Mouse (Mus musculus) layer of hippocampus, adult 11-12 months (tissue): ENCODE measurements around the gene Mbd3.

Source experiments
- DNase-seq: peaks from one replicate; pipeline ENCODE4 v3.0.0; 2022; ENCODE audit warnings: low spot score

Mbd3 gene

DNA sequence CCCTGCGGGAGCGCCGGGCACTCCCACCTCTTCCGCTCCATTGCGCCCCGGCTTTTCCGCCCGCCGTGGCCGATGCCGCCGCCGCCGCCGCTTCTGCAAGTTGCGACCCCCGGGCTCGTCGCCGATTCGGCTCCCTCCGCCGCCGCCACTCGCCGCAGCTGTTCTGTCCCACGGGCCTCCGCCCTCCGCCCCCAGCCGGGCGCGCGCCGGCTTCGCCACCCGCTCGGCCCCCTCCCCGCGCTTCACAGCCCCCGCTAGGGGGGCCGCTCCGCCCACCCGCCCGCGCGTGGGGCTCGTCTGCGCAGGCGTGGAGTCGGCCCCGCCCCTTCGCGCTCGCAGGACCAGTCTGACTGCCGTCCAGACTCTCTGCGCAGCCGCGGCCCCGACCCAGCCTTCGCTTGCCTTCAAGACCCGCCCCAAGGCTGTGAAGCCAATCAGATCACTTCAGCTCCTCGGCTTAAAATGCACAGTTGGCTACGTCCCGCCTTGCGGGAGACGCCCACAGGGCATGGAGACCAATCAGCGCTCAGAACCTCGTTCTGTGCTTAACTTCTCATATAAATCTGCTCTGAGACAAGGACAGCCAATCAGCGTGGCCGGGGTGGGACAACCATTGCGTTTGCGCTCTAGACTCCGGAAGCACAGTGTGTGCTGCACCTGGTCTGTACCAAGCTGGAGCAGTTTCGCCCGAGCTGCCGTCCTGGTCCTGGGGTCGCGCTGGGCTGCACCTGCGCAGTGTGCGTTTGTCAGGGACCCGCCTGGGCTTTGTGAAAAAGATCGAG, at the start of gene Mbd3:
Gene Mbd3 (minus strand): TSS at position 360 of the 782 bp plus-strand sequence.
- DNase-seq, result peak; percentile 100

DNA sequence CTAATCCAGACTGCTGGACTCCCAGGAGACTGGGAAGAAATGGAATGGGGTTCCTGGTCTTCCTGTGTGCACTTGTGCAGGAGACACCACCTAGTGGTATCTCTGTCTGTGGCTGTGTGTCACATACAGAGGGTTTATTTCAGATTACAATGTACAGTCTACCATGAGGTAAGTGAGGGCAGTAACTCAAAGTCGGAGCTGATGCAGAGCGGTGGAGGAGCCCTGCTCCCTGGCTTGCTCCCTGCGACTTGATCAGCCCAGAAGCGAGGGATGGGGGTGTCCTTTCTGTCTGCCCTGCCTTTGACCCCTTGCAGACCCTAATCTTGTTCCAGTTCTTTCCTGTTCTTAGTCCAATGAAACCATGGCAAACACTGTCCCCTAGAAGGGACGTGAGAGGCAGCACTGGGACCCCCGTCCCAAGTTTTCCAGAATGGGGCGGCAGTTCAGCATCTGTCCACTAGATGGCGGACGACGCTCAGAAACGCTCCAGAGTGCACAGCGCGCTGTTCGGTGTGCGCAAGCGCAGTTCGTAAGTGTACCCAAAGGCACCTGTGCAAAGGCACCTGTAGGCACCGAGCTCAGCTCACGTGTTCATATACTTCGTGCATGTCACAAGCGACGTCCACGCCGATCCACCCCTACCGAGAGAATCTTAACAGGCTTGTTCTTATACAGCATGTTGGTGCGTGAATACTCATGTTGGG, 46.7 kb upstream of the Mbd3 start:
- peak; percentile 78 for DNase-seq

DNA sequence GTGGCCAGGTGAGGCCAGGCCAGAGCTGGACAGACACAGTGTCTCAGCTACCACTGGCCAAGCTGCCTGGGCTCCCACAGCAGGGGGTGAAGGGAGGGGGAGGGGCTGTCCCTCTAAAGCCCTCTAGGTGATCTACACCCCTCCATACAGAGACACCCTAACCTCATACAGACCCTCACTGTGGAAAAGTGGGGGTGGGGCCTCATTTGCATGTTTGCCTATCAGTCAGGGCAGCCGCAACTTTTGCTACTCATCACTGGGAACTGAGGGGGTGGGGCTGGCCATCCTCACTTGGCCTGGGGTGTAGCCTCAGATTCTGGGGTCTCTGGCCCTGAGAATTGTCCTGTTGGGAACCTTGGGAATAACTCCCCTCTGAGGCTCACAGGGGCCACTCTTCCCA, 45.7 kb upstream of the Mbd3 start:
- no peak for DNase-seq

GRCm38 (mm10) chr10:80444339-80445045, 45.1 kb upstream of the Mbd3 start:
- DNase-seq, result no peak

DNA sequence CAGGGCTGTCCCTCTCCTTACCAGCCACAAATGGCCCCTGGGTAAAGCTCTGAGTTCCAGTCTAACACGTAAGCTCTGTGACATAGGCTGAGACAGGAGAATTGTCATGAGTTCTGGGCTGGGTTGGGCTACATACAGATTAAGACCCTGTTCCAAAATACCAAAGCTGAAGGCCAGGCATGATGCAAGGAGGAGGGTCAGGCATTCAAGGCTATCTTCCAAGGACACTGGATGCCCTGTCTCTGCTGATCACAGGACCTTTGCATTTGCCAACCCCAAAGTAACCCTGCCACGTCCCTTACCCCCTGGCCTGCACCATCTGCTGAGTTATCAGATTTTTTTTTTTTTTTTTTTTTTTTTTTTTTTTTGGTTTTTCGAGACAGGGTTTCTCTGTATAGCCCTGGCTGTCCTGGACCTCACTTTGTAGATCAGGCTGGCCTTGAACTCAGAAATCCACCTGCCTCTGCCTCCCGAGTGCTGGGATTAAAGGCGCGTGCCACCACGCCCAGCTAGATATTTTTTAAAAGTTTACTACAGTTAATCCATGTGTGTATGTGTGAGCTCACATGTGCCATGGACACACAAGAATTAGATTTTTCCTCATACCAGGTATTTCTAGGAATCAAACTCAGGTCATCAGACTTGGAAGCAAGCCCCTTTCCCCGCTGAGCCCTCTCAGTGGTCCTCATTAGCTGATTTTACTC, 44.4 kb upstream of the Mbd3 start:
- DNase-seq, result no peak

DNA sequence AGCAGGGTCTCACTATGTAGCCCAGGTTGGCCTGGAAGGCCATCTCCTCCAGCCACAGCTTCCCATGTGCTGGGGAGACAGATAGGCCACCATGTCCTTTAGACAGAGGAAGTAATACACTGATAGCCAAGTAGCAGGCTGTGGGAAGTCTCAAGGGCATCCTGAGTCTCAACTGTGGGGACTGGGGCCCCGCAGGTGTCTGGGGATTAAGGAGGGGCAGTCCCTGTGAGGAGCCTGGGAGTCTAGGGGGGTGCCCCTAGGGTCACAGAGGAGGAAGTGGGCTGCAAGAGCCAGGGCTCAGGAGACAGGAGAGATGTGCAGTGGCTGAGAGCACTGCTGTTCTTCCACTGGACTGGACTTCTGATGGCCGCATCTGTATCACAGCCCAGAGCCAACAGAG, 43.6 kb upstream of the Mbd3 start:
- DNase-seq, result no peak

DNA sequence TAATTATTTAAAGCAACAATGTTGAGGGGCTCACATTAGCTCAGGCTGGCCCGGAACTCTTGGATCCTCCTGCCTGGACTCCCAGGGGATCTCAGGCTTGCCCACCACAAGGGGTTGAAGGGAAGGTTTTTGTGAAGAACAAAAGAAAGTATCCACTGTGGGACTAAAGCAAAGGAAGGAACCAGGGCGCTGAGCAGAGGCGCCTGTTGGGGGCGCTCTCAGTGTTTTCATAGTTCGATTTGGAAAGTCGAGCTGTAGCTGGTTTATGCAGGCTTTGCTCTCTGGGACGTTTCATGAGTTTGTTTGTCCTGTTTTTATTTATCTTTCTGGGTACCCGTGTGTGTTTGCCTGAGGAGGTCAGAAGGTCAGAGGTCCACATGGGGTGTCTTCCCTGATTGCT, 42.2 kb upstream of the Mbd3 start:
- no peak for DNase-seq

- no peak for DNase-seq
Measured at GRCm38 (mm10) chr10:80440031-80440430, 40.7 kb upstream of the Mbd3 start.

DNA sequence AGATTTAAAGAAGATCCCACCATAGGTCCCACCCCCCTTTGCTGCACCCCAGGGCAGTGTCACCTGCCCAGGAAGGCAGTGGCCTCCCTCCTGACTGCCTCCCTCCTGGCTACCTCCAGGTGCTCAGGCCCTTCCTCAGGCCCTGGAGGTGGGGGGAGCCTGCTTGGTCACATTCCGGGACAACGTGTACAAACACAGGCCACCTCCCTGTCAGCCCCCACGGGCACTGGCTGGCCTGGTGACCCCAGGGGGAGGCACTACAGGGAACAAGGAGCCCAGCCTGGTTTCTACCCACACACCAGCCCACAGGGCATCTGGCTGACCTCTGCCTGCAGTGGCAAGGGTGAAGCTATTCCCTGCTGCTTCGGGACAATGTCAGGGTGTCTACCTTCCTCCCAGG, 38.6 kb upstream of the Mbd3 start:
- no peak for DNase-seq

GRCm38 (mm10) chr10:80436276-80436675, 36.9 kb upstream of the Mbd3 start:
- DNase-seq, result no peak

DNA sequence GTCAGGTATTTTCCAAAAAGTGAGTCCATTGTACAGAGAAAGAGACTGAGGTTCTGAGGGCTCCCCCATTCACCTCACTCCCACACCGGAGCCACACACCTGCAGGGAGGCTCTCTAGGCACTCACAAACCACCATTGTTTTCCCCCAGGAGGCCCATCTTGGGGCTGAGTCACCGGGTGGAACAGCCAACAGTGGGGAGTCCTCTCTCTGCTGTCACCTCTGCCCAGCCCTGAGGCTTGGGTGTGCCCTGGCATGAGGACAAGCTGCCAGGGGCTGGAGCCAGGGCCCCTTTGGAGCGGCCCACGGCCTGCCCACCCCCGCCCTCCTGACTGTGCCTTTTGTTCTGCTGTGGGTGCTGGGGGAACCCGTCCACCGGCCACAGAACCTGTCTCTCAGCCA, 36.4 kb upstream of the Mbd3 start:
- DNase-seq, result no peak

DNA sequence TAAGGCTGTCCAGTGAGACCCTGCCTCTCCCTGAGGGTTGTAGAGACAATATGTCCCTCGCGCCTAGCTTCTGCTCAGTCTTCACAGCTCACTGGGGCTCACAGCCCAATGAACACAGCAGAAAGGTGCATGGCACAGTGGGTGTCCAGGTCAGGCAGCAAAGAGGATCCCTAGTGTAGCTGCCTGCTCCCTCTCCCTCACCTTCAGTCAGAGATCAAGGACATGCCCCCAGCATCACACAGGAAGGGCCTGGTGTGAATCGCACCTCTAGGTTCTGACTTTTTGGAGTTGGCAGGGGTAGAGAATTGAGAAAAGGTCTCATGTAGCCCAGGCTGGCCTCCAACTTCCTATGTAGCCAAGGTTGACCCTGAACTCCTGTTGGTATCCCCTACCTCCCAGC, 35.5 kb upstream of the Mbd3 start:
- no peak for DNase-seq

DNA sequence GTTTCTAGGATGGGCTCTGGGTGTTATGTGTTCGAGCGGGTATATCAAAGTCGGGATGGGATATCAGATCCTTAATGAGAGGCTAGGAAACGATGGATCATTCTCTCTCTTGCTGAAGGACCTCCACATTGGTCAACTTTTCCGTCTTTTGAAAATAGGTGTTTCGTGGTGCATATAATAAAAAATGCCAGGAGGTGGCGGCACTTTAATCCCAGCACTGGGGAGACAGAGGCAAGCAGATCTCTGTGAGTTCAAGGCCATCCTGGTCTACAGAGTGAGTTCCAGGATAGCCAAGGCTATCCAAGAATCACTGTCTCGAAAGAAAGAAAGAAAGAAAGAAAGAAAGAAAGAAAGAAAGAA, 34.9 kb upstream of the Mbd3 start:
- DNase-seq, result no peak

GRCm38 (mm10) chr10:80433513-80434232, 34.3 kb upstream of the Mbd3 start, which contains the start of gene Tcf3:
TSS of gene Tcf3 (minus strand) at chr10:80433647.
- peak; percentile 97 for DNase-seq

GRCm38 (mm10) chr10:80432936-80433512, 33.7 kb upstream of the Mbd3 start:
- peak; percentile 49 for DNase-seq

- DNase-seq, result no peak
Measured at GRCm38 (mm10) chr10:80432387-80432785, 33.0 kb upstream of the Mbd3 start.

DNA sequence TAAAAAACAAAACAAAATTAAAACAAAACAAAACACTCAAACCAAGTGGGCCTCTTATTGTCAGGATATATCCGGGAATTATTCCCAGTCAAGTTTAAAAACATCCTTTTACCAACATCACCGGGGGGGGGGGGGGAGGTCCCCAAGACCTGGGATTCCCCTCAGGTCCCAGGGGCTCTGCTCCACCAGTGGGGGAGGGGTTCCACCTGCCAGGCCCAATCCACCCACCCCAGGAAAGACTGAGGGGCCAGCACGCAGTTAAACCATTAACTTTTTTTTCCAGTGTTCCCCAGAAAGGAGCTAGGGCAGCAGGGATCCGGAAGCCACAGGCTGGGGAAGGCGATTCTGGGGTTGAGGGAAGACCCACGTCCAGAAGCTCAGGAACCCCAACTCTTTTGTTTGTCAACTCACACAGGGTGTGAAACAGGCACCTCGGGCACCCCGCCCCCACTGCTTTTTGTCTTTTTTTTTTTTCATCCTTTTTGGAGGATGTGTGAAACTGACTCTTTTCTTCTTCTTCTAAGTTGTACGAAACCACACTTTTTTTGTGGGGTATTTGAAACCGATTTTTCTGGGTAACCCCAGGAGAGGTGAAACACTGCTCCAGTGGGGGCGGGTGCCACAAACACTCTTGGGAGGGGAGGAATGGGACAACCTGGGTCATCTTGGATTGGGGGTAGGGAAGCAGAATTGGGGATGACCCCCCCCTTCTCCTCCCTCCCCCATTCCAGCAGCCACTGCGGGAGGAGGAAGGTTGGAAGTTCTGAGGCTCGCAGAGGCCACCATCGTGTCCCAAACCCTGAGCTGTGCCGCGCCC, 32.4 kb upstream of the Mbd3 start:
- DNase-seq, result no peak

DNA sequence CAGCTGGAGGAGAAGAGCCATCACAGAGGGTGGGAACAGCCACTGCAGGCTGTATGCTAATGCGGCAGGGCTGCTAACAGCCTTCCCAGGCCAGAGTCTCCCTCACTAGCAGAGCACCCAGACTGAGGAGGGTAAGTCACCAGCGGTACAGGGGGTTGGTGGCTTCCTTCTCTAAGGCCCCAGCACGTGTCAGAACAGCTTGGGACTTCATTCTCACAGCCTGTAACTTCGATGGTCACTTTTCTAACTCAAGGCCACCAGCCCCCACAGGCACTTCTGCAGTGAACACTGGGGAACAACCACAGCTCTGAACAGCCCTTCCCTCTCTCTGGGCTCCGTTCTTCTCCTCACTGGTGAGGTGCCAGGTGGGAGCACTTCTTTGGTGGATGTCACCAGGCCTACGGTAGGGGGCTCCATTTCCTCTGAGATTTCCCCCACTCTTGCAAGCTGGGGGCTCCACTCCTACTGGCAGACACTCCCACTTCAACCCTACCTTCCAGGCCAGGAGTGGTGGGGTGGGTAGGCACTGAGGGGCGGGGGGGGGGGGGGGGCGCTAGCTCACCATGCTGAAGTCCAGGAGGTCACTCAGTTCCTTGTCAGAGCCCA, 31.1 kb upstream of the Mbd3 start:
- no peak for DNase-seq

- DNase-seq, result no peak
Measured at GRCm38 (mm10) chr10:80429800-80430199, 30.4 kb upstream of the Mbd3 start.

DNA sequence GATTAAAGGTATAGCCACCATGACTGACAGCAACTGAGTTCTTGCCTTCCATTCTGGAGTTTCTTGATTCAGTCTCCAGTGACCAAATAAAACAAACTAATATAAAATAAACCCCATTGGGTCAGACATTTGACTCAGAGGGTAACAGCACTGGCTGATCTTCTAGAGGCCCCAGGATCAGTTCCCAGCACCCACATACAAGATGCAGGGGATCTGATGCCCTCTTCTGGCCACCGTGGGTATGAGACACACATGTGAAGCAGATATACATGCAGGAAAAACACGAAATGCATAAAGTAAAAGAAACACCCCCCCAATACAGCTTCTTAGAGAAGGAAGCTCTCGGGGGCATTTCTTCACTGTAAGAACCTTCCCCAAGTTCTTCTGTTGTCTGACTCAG, 25.7 kb upstream of the Mbd3 start:
- DNase-seq, result no peak
